Mouse (Mus musculus): Measurements from ENCODE around the gene Gm10644. TPM values are rescaled to one million over a fixed set of nuclear protein-coding genes. Genes with fewer than 3 reads are reported as not detected.

The Gm10644 gene
- polyA plus RNA-seq, 1 experiment from 2014 or later = 0.71 TPM

GRCm38 (mm10) chr8:83955958-83956218 lies 883 bp upstream of the Gm10644 start:
- no peak for ATAC-seq (replicated peaks; ENCODE audit: low FRiP score)
- 0 out of 2 replicates have a peak overlapping the region, but pooled peaks have one; percentile 32 for H3K27ac ChIP-seq
- under 1% methylated on average over 15 of the region's 15 CpGs for WGBS

GRCm38 (mm10) chr8:83954749-83955105 lies 278 bp downstream of the Gm10644 start:
- H3K36me3 ChIP-seq = no peaks in the 10 kb centered on the region
- no peaks in the 10 kb centered on the region for H3K27me3 ChIP-seq
- H3K9me3 ChIP-seq (replicated peaks) = no peaks in the 10 kb centered on the region
- no peak for ATAC-seq (replicated peaks; ENCODE audit: low FRiP score)
- 2% methylated on average over 14 of the region's 14 CpGs for WGBS
- peak overlapping the region; percentile 85 for H3K4me3 ChIP-seq (replicated peaks)
- peak overlapping the region; percentile 62 for H3K9ac ChIP-seq
- H3K27ac ChIP-seq = peak overlapping the region; percentile 51
- H3K4me2 ChIP-seq = peak overlapping the region; percentile 96
- peaks cover 24% of the 10 kb centered on the region for H3K4me1 ChIP-seq

More at GRCm38 (mm10) chr8:83955958-83956218, 883 bp upstream of the Gm10644 start:
- Histone ChIP-seq H3K4me2 (peak overlapping the region; percentile 96), H3K36me3 (no peaks in the 10 kb centered on the region), H3K27me3 (no peaks in the 10 kb centered on the region), H3K4me3 (replicated peaks) (peak overlapping the region; percentile 85), H3K9ac (peak overlapping the region; percentile 68), H3K4me1 (peaks cover 24% of the 10 kb centered on the region), H3K9me3 (replicated peaks) (no peaks in the 10 kb centered on the region)

- ATAC-seq (replicated peaks; ENCODE audit: low FRiP score) = no peak
- H3K36me3 ChIP-seq = no peaks in the 10 kb centered on the region
- H3K9me3 ChIP-seq (replicated peaks) = no peaks in the 10 kb centered on the region
- no peak overlapping the region for H3K4me3 ChIP-seq (replicated peaks)
- no peak overlapping the region for H3K4me2 ChIP-seq
- 65% methylated on average over 3 of the region's 3 CpGs for WGBS
- H3K4me1 ChIP-seq = no peaks in the 10 kb centered on the region
- H3K9ac ChIP-seq = no peak overlapping the region
- H3K27ac ChIP-seq = no peak overlapping the region
- H3K27me3 ChIP-seq = no peaks in the 10 kb centered on the region
These were observed 9.5 kb downstream of the Gm10644 start for GRCm38 (mm10) chr8:83945540-83945939.

- 78% methylated on average over 1 of the region's 1 CpGs for WGBS
- ATAC-seq (replicated peaks; ENCODE audit: low FRiP score) = no peak
These were observed 12.6 kb downstream of the Gm10644 start for GRCm38 (mm10) chr8:83942446-83942845.

GRCm38 (mm10) chr8:83941066-83941677 lies 13.8 kb downstream of the Gm10644 start:
- Histone ChIP-seq H3K9ac (no peak overlapping the region), H3K9me3 (replicated peaks) (no peaks in the 10 kb centered on the region), H3K27me3 (no peaks in the 10 kb centered on the region), H3K4me1 (no peaks in the 10 kb centered on the region), H3K4me3 (replicated peaks) (no peak overlapping the region), H3K4me2 (no peak overlapping the region), H3K36me3 (peaks cover 38% of the 10 kb centered on the region), H3K27ac (no peak overlapping the region)
- no peak for ATAC-seq (replicated peaks; ENCODE audit: low FRiP score)
- WGBS = 78% methylated on average over 6 of the region's 6 CpGs

More at GRCm38 (mm10) chr8:83942446-83942845, 12.6 kb downstream of the Gm10644 start:
- Histone ChIP-seq H3K4me2 (no peak overlapping the region), H3K4me1 (no peaks in the 10 kb centered on the region), H3K9ac (no peak overlapping the region), H3K4me3 (replicated peaks) (no peak overlapping the region), H3K27ac (no peak overlapping the region), H3K27me3 (no peaks in the 10 kb centered on the region), H3K36me3 (peaks cover 26% of the 10 kb centered on the region), H3K9me3 (replicated peaks) (no peaks in the 10 kb centered on the region)

GRCm38 (mm10) chr8:83938330-83938729 lies 16.7 kb downstream of the Gm10644 start:
- peaks cover 67% of the 10 kb centered on the region for H3K36me3 ChIP-seq

GRCm38 (mm10) chr8:83937645-83938044 lies 17.4 kb downstream of the Gm10644 start:
- peaks cover 74% of the 10 kb centered on the region for H3K36me3 ChIP-seq
- 90% methylated on average over 7 of the region's 7 CpGs for WGBS
- H3K9me3 ChIP-seq (replicated peaks) = no peaks in the 10 kb centered on the region
- no peaks in the 10 kb centered on the region for H3K4me1 ChIP-seq
- no peak overlapping the region for H3K4me2 ChIP-seq
- H3K27me3 ChIP-seq = no peaks in the 10 kb centered on the region
- no peak overlapping the region for H3K27ac ChIP-seq
- H3K9ac ChIP-seq = no peak overlapping the region
- H3K4me3 ChIP-seq (replicated peaks) = no peak overlapping the region
- ATAC-seq (replicated peaks; ENCODE audit: low FRiP score) = no peak

More at GRCm38 (mm10) chr8:83938330-83938729, 16.7 kb downstream of the Gm10644 start:
- Histone ChIP-seq H3K27ac (no peak overlapping the region), H3K27me3 (no peaks in the 10 kb centered on the region), H3K4me1 (no peaks in the 10 kb centered on the region), H3K9me3 (replicated peaks) (no peaks in the 10 kb centered on the region), H3K4me2 (no peak overlapping the region), H3K9ac (no peak overlapping the region), H3K4me3 (replicated peaks) (no peak overlapping the region)
- WGBS = 91% methylated on average over 15 of the region's 15 CpGs
- ATAC-seq (replicated peaks; ENCODE audit: low FRiP score) = no peak

- WGBS = 92% methylated on average over 8 of the region's 8 CpGs
- H3K27ac ChIP-seq = no peak overlapping the region
These were observed 19.6 kb downstream of the Gm10644 start for GRCm38 (mm10) chr8:83935435-83935834.

GRCm38 (mm10) chr8:83934994-83935393 lies 20.0 kb downstream of the Gm10644 start:
- H3K4me1 ChIP-seq = no peaks in the 10 kb centered on the region
- H3K9ac ChIP-seq = no peak overlapping the region
- H3K27ac ChIP-seq = no peak overlapping the region
- H3K9me3 ChIP-seq (replicated peaks) = no peaks in the 10 kb centered on the region
- WGBS = 86% methylated on average over 2 of the region's 2 CpGs
- peaks cover 98% of the 10 kb centered on the region for H3K36me3 ChIP-seq
- no peak for ATAC-seq (replicated peaks; ENCODE audit: low FRiP score)
- no peak overlapping the region for H3K4me2 ChIP-seq
- H3K27me3 ChIP-seq = no peaks in the 10 kb centered on the region
- H3K4me3 ChIP-seq (replicated peaks) = no peak overlapping the region

More at GRCm38 (mm10) chr8:83935435-83935834, 19.6 kb downstream of the Gm10644 start:
- no peak for ATAC-seq (replicated peaks; ENCODE audit: low FRiP score)
- no peak overlapping the region for H3K4me3 ChIP-seq (replicated peaks)
- no peaks in the 10 kb centered on the region for H3K4me1 ChIP-seq
- no peak overlapping the region for H3K4me2 ChIP-seq
- H3K9ac ChIP-seq = no peak overlapping the region
- H3K9me3 ChIP-seq (replicated peaks) = no peaks in the 10 kb centered on the region
- peaks cover 96% of the 10 kb centered on the region for H3K36me3 ChIP-seq
- no peaks in the 10 kb centered on the region for H3K27me3 ChIP-seq

- WGBS = 89% methylated on average over 5 of the region's 5 CpGs
These were observed 20.8 kb downstream of the Gm10644 start for GRCm38 (mm10) chr8:83934222-83934621.

GRCm38 (mm10) chr8:83926266-83926665 lies 28.7 kb downstream of the Gm10644 start:
- Histone ChIP-seq H3K9ac (no peak overlapping the region), H3K4me3 (replicated peaks) (no peak overlapping the region), H3K27ac (peak overlapping the region; percentile 18; the same call in 1 of the 2 replicates), H3K4me2 (no peak overlapping the region), H3K36me3 (peaks cover 74% of the 10 kb centered on the region), H3K4me1 (peaks cover 21% of the 10 kb centered on the region), H3K27me3 (no peaks in the 10 kb centered on the region), H3K9me3 (replicated peaks) (no peaks in the 10 kb centered on the region)
- ATAC-seq (replicated peaks; ENCODE audit: low FRiP score) = peak; percentile 17; the same call in 1 of the 2 replicates
- 30% methylated on average over 7 of the region's 7 CpGs for WGBS

More at GRCm38 (mm10) chr8:83934222-83934621, 20.8 kb downstream of the Gm10644 start:
- Histone ChIP-seq H3K36me3 (peaks cover 100% of the 10 kb centered on the region), H3K4me2 (no peak overlapping the region), H3K9me3 (replicated peaks) (no peaks in the 10 kb centered on the region), H3K27me3 (no peaks in the 10 kb centered on the region), H3K27ac (no peak overlapping the region), H3K4me3 (replicated peaks) (no peak overlapping the region), H3K4me1 (no peaks in the 10 kb centered on the region), H3K9ac (no peak overlapping the region)
- ATAC-seq (replicated peaks; ENCODE audit: low FRiP score) = no peak

- Histone ChIP-seq H3K9ac (no peak overlapping the region), H3K36me3 (peaks cover 74% of the 10 kb centered on the region), H3K4me2 (no peak overlapping the region), H3K27me3 (no peaks in the 10 kb centered on the region), H3K27ac (no peak overlapping the region), H3K4me3 (replicated peaks) (no peak overlapping the region), H3K4me1 (peaks cover 21% of the 10 kb centered on the region), H3K9me3 (replicated peaks) (no peaks in the 10 kb centered on the region)
- 84% methylated on average over 5 of the region's 5 CpGs for WGBS
- no peak for ATAC-seq (replicated peaks; ENCODE audit: low FRiP score)
These were observed 30.4 kb downstream of the Gm10644 start for GRCm38 (mm10) chr8:83924585-83924984.

GRCm38 (mm10) chr8:83922727-83923126 lies 32.3 kb downstream of the Gm10644 start:
- Histone ChIP-seq H3K9me3 (replicated peaks) (no peaks in the 10 kb centered on the region), H3K27ac (no peak overlapping the region), H3K4me3 (replicated peaks) (no peak overlapping the region), H3K4me2 (no peak overlapping the region), H3K9ac (no peak overlapping the region), H3K36me3 (peaks cover 71% of the 10 kb centered on the region), H3K4me1 (peaks cover 21% of the 10 kb centered on the region), H3K27me3 (no peaks in the 10 kb centered on the region)
- ATAC-seq (replicated peaks; ENCODE audit: low FRiP score) = no peak
- 90% methylated on average over 8 of the region's 8 CpGs for WGBS

Measured in kidney, embryonic 15.5 days (tissue).